Mouse (Mus musculus) liver, postnatal 0 days (tissue): Measurements from ENCODE around the gene Kpna4. TPM values are rescaled to one million over a fixed set of nuclear protein-coding genes. Genes with fewer than 3 reads are reported as not detected.
"Not testable (repeated sequence)": the region's sequence is repeated elsewhere in the genome, so short reads cannot be mapped to it uniquely, and the experiment has no call there.

Experiments used
- ATAC-seq: fragments of 200-750 bp; cut with Nextera tagmentation; 2 replicates; pipeline ENCODE4 v1.8.0; 2017; ENCODE audit warnings: mild to moderate bottlenecking, moderate library complexity
- DNase-seq: peaks from one replicate; pipeline ENCODE4 v3.0.0-alpha.2; 2016
- H3K27ac ChIP-seq: fragments of 300-500 bp; sonication (generic); 2 replicates; pipeline ENCODE4 v1.5.1; 2014; ENCODE audit warnings: antibody characterized with exemption, moderate library complexity, mild to moderate bottlenecking, low read depth
- H3K27me3 ChIP-seq: fragments of 300-500 bp; sonication (generic); 2 replicates; pipeline ENCODE4 v1.6.1; 2014; ENCODE audit warnings: low read length, control low read depth, mixed read lengths; ENCODE audit not compliant: insufficient read depth
- H3K36me3 ChIP-seq: fragments of 300-500 bp; sonication (generic); replicated peaks from 2 replicates; pipeline ENCODE4 v1.6.1; 2014; ENCODE audit warnings: mild to moderate bottlenecking, control low read depth, low read length, moderate library complexity, mixed read lengths; ENCODE audit not compliant: insufficient read depth
- H3K4me1 ChIP-seq: fragments of 300-500 bp; sonication (generic); 2 replicates; pipeline ENCODE4 v1.6.1; 2014; ENCODE audit warnings: antibody characterized with exemption, mild to moderate bottlenecking, control low read depth; ENCODE audit not compliant: insufficient read depth
- H3K4me2 ChIP-seq: fragments of 300-500 bp; sonication (generic); 2 replicates; pipeline ENCODE4 v1.6.1; 2014; ENCODE audit warnings: low read depth, mild to moderate bottlenecking, low read length, moderate library complexity, mixed read lengths
- H3K4me3 ChIP-seq: fragments of 300-500 bp; sonication (generic); 2 replicates; pipeline ENCODE4 v1.5.1; 2014; ENCODE audit warnings: low read depth, low read length
- H3K9ac ChIP-seq: fragments of 300-500 bp; sonication (generic); replicated peaks from 2 replicates; pipeline ENCODE4 v1.6.1; 2014; ENCODE audit warnings: mild to moderate bottlenecking, moderate library complexity
- H3K9me3 ChIP-seq: fragments of 300-500 bp; sonication (generic); 2 replicates; pipeline ENCODE4 v1.6.1; 2016; ENCODE audit warnings: mild to moderate bottlenecking, control low read depth, low read length, mixed read lengths
- CTCF ChIP-seq: sonication (generic); IDR thresholded peaks from 2 replicates; pipeline ENCODE4 v1.5.1; 2016; ENCODE audit warnings: antibody characterized with exemption, low read depth
- EP300 ChIP-seq: IDR thresholded peaks from 2 replicates; pipeline ENCODE4 v1.6.1; 2016; ENCODE audit warnings: antibody characterized with exemption, low read depth, mild to moderate bottlenecking
- WGBS: fragments of 180-500 bp; shearing (Covaris S2); extraction: QIAGEN DNeasy Blood & Tissue Kit; methylation state at CpG from one replicate; pipeline ENCODE4 v1.1.7; 2014; ENCODE audit not compliant: insufficient replicate concordance; 5-methylcytosine and 5-hydroxymethylcytosine counted together
- polyA plus RNA-seq: library from polyadenylated mRNA; unstranded; fragments of >200 nt; fragmentation: Nextera tagmentation; extraction: Ambion mirVana; gene quantifications from 2 replicates; pipeline ENCODE4 v1.2.1, GENCODE M21; 2015

Kpna4 gene
- polyA plus RNA-seq, 1 experiment from 2014 or later: 9.0 TPM

DNA sequence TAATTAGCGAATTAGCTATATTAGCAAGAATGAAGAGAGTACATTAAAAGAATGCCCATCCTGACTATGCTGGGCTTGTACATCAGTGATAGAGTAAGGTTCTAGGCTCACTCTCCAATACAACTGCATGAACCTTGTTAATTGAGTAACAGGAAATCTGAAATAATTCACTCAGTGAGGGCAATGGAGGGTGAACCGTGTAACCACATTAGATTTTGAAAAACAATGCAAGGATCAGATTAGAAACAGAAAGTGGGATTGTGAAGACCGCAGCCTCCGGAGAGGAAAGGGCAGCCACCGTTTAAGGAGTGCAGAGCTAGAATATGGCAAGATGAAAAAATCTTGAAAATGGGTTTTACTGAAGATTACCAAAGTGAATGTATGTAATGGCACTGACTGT, 85.6 kb downstream of the Kpna4 start:
- ATAC-seq: no peak
- no peak overlapping the region for H3K27ac ChIP-seq
- H3K4me1 ChIP-seq: peaks cover 9% of the 10 kb centered on the region
- TF ChIP-seq CTCF: no peak
- no peak for TF ChIP-seq EP300
- no peaks in the 10 kb centered on the region for H3K27me3 ChIP-seq
- no peaks in the 10 kb centered on the region for H3K9me3 ChIP-seq
- H3K4me3 ChIP-seq: peak overlapping the region; percentile 46
- WGBS: 45% methylated on average over 5 of the region's 5 CpGs
- peak overlapping the region; percentile 67 for H3K4me2 ChIP-seq
- peaks cover 23% of the 10 kb centered on the region for H3K36me3 ChIP-seq
- DNase-seq: no peak
- H3K9ac ChIP-seq: 0 out of 2 replicates have a peak overlapping the region, but pooled peaks have one; percentile 19

- Histone ChIP-seq H3K27ac (no peak overlapping the region), H3K9ac (0 out of 2 replicates have a peak overlapping the region, but pooled peaks have one; percentile 0), H3K9me3 (no peaks in the 10 kb centered on the region), H3K4me1 (no peaks in the 10 kb centered on the region), H3K27me3 (no peaks in the 10 kb centered on the region), H3K4me2 (peak overlapping the region; percentile 67), H3K4me3 (peak overlapping the region; percentile 46), H3K36me3 (peaks cover 33% of the 10 kb centered on the region)
- 89% methylated on average over 2 of the region's 2 CpGs for WGBS
- TF ChIP-seq CTCF (no peak), EP300 (no peak)
- no peak for DNase-seq
- no peak for ATAC-seq
Measured at GRCm38 (mm10) chr3:69040105-69040504, 86.8 kb downstream of the Kpna4 start.

DNA sequence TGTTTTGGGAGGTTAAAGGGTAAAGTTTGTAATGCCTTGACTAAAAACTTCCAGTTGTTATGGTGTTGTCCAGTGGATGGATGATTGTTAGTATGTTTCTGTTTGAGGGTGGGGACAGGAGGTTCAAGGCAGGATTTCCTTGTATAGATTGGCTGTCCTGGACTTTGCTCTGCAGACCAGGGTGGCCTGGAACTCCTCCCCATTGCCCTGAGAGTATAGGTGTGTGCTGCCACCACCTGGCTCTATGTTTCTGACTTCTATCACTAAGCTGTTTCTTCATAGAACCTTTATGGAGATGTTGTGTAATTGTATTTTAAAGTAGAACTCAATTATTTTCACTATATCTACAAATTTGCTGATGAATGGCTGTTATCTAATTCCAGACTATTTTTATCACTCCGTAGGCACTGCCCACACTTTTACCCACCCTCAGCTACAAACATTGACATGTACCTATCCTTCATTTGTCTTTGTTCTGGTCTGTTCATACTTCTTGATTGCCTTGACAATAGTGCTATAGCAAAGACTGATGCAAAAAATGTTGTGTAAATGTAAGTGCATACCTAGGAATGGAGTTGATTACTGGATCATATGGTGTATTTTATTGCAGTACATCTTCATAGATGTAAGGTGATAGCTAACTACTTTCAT, 100.7 kb downstream of the Kpna4 start:
- peak; percentile 80 for ATAC-seq

GRCm38 (mm10) chr3:69020764-69021163, 106.1 kb downstream of the Kpna4 start:
- Histone ChIP-seq H3K4me1 (no peaks in the 10 kb centered on the region), H3K27me3 (no peaks in the 10 kb centered on the region), H3K9ac (no peak overlapping the region), H3K27ac (no peak overlapping the region), H3K9me3 (no peaks in the 10 kb centered on the region), H3K4me2 (no peak overlapping the region), H3K4me3 (no peak overlapping the region), H3K36me3 (peaks cover 82% of the 10 kb centered on the region)
- no peak for DNase-seq
- ATAC-seq: no peak
- TF ChIP-seq CTCF (no peak), EP300 (no peak)

More for the DNA sequence above, 100.7 kb downstream of the Kpna4 start:
- Histone ChIP-seq H3K36me3 (peaks cover 82% of the 10 kb centered on the region), H3K27ac (no peak overlapping the region), H3K4me3 (no peak overlapping the region), H3K4me2 (no peak overlapping the region), H3K4me1 (no peaks in the 10 kb centered on the region), H3K27me3 (no peaks in the 10 kb centered on the region), H3K9ac (no peak overlapping the region), H3K9me3 (no peaks in the 10 kb centered on the region)
- DNase-seq: peak; percentile 30
- peak; percentile 41 for TF ChIP-seq CTCF
- TF ChIP-seq EP300: no peak
- 76% methylated on average over 1 of the region's 1 CpGs for WGBS

DNA sequence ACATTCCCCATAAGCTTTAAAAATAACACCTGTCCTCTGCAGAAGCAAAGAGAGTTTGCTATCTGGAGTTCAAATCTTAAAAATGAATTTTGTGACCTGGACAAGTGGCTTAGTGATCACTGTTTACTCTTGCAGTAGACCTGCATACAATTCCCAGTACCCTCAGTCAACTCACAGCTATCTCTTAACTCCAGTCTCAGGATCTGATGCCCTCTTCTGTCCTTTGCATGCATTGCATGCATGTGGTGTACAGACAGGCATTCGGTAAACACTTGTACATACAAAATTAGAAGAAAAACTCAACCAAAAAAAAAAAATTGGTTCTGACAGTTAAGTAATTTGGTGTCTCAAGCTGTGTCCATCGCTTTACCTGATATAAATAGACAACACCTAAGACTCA, 106.6 kb downstream of the Kpna4 start:
- Histone ChIP-seq H3K4me1 (no peaks in the 10 kb centered on the region), H3K27me3 (no peaks in the 10 kb centered on the region), H3K27ac (no peak overlapping the region), H3K9me3 (no peaks in the 10 kb centered on the region), H3K4me2 (no peak overlapping the region), H3K9ac (no peak overlapping the region), H3K4me3 (no peak overlapping the region), H3K36me3 (peaks cover 78% of the 10 kb centered on the region)
- WGBS: 89% methylated on average over 2 of the region's 2 CpGs
- DNase-seq (no peak), ATAC-seq (0 out of 2 replicates have a peak, but pooled peaks have one; percentile 44)
- TF ChIP-seq EP300 (no peak), CTCF (peak; percentile 62)

GRCm38 (mm10) chr3:69018635-69019034, 108.3 kb downstream of the Kpna4 start:
- ATAC-seq, H3K4me3 ChIP-seq, DNase-seq, H3K27me3 ChIP-seq, H3K27ac ChIP-seq, H3K4me2 ChIP-seq, H3K4me1 ChIP-seq, H3K9me3 ChIP-seq, H3K9ac ChIP-seq: not testable (repeated sequence)
- peaks cover 79% of the 10 kb centered on the region for H3K36me3 ChIP-seq
- 95% methylated on average over 2 of the region's 2 CpGs for WGBS
